Mouse (Mus musculus) hindbrain, embryonic 11.5 days (tissue): ENCODE measurements around the gene Taldo1. TPM values are rescaled to one million over a fixed set of nuclear protein-coding genes. Genes with fewer than 3 reads are reported as not detected.
"Not testable (repeated sequence)": the region's sequence is repeated elsewhere in the genome, so short reads cannot be mapped to it uniquely, and the experiment has no call there.

Source experiments
- ATAC-seq: fragments of 200-750 bp; cut with Nextera tagmentation; 2 replicates; pipeline ENCODE4 v1.8.0; 2017; ENCODE audit warnings: mild to moderate bottlenecking, moderate TSS enrichment, moderate library complexity; ENCODE audit not compliant: low FRiP score
- DNase-seq: peaks from one replicate; pipeline ENCODE4 v3.0.0-alpha.2; 2015; ENCODE audit warnings: low spot score
- H3K27ac ChIP-seq: fragments of 300-500 bp; sonication (generic); 2 replicates; pipeline ENCODE4 v1.5.1; 2014; ENCODE audit warnings: mild to moderate bottlenecking, low read depth, low read length
- H3K27me3 ChIP-seq: fragments of 300-500 bp; sonication (generic); 2 replicates; pipeline ENCODE4 v1.6.1; 2014; ENCODE audit warnings: mild to moderate bottlenecking, low read length, moderate library complexity, mixed read lengths; ENCODE audit not compliant: control insufficient read depth, insufficient read depth
- H3K36me3 ChIP-seq: fragments of 300-500 bp; sonication (generic); 2 replicates; pipeline ENCODE4 v1.6.1; 2014; ENCODE audit warnings: mild to moderate bottlenecking, low read length, moderate library complexity, mixed read lengths; ENCODE audit not compliant: control insufficient read depth, insufficient read depth
- H3K4me1 ChIP-seq: fragments of 300-500 bp; sonication (generic); replicated peaks from 2 replicates; pipeline ENCODE4 v1.6.1; 2014; ENCODE audit warnings: low read length, mixed read lengths; ENCODE audit not compliant: control insufficient read depth, insufficient read depth
- H3K4me2 ChIP-seq: fragments of 300-500 bp; sonication (generic); replicated peaks from 2 replicates; pipeline ENCODE4 v1.6.1; 2014; ENCODE audit warnings: mild to moderate bottlenecking, low read depth, low read length
- H3K4me3 ChIP-seq: fragments of 300-500 bp; sonication (generic); 2 replicates; pipeline ENCODE4 v1.5.1; 2014; ENCODE audit warnings: low read depth, low read length
- H3K9ac ChIP-seq: fragments of 300-500 bp; sonication (generic); 2 replicates; pipeline ENCODE4 v1.6.1; 2014; ENCODE audit warnings: low read depth, low read length
- H3K9me3 ChIP-seq: fragments of 300-500 bp; sonication (generic); 2 replicates; pipeline ENCODE4 v1.6.1; 2016; ENCODE audit warnings: low read length; ENCODE audit not compliant: control insufficient read depth
- WGBS: fragments of 180-500 bp; shearing (Covaris S2); extraction: QIAGEN DNeasy Blood & Tissue Kit; methylation state at CpG from one replicate; pipeline ENCODE4 v1.1.7; 2014; 5-methylcytosine and 5-hydroxymethylcytosine counted together
- polyA plus RNA-seq: library from polyadenylated mRNA; unstranded; fragments of >200 nt; fragmentation: Nextera tagmentation; extraction: Ambion mirVana; gene quantifications from 2 replicates; pipeline ENCODE4 v1.2.1, GENCODE M21; 2014

Gene Taldo1
- polyA plus RNA-seq, 1 experiment from 2014 or later, result 389 TPM

- DNase-seq, H3K4me3 ChIP-seq, H3K9me3 ChIP-seq, H3K4me2 ChIP-seq, H3K27me3 ChIP-seq, H3K9ac ChIP-seq, H3K27ac ChIP-seq, ATAC-seq, H3K36me3 ChIP-seq: not testable (repeated sequence)
- peaks cover 11% of the 10 kb centered on the region for H3K4me1 ChIP-seq
- 86% methylated on average over 3 of the region's 3 CpGs for WGBS
These were observed 54.4 kb downstream of the Taldo1 start for GRCm38 (mm10) chr7:141446374-141446773.

GRCm38 (mm10) chr7:141447110-141447991 is 55.4 kb downstream of the Taldo1 start, which contains the start of gene Rplp2:
Gene Rplp2 (plus strand): TSS chr7:141447370.
- peaks cover 11% of the 10 kb centered on the region for H3K4me1 ChIP-seq
- peak; percentile 93 for DNase-seq
- H3K9me3 ChIP-seq, result no peaks in the 10 kb centered on the region
- peak within 1 kb of the TSS; percentile 55 for H3K4me2 ChIP-seq
- H3K9ac ChIP-seq, result peak within 1 kb of the TSS; percentile 90
- peak within 1 kb of the TSS; percentile 87 for H3K4me3 ChIP-seq
- ATAC-seq, result peak; percentile 90
- no peaks in the 10 kb centered on the region for H3K27me3 ChIP-seq
- WGBS, result under 1% methylated on average over 63 of the region's 63 CpGs
- peak within 1 kb of the TSS; percentile 74 for H3K27ac ChIP-seq
- 0 out of 2 replicates have a peak, but pooled peaks cover 2% of the 10 kb centered on the region for H3K36me3 ChIP-seq

DNA sequence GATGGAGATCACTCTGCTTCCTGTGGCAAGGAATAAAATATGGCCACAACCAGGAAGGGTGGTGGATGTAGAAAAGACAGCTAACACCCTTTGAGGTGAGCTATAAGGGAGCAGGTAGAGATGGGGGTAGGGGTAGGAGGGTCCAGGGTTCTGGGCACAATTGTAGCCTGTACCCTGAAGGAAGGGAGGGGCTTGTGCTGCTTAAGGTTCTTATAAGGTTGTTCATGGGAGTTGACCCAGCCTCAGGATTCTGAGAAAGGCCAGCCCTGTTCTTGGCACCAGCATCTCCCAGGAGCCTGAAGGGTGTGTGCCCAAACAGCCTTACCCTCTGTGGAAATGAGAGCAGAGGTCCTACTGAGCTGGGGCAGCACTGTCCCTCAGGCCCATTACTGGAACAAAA is 59.9 kb downstream of the Taldo1 start:
- H3K27ac ChIP-seq, result no peak overlapping the region
- peaks cover 4% of the 10 kb centered on the region for H3K4me1 ChIP-seq
- no peak overlapping the region for H3K4me2 ChIP-seq
- ATAC-seq (no peak), DNase-seq (no peak)
- 0 out of 2 replicates have a peak, but pooled peaks cover 2% of the 10 kb centered on the region for H3K36me3 ChIP-seq
- H3K9me3 ChIP-seq, result no peaks in the 10 kb centered on the region
- H3K4me3 ChIP-seq, result no peak overlapping the region
- H3K27me3 ChIP-seq, result no peaks in the 10 kb centered on the region
- no peak overlapping the region for H3K9ac ChIP-seq

Other genes starting within 250 kb of the Taldo1 start
- gene Rnh1, start 219.3 kb upstream of the Taldo1 start, polyA plus RNA-seq, result 59.6 and 64.4 TPM in 2 replicates
- gene Hras, start 198.2 kb upstream of the Taldo1 start, polyA plus RNA-seq, result 98.0 and 99.6 TPM in 2 replicates
- 6.2 and 7.8 TPM in 2 replicates for gene Lrrc56, start 198.0 kb upstream of the Taldo1 start, polyA plus RNA-seq
- gene Lmntd2, start 178.1 kb upstream of the Taldo1 start, polyA plus RNA-seq, result 2.3 and 3.3 TPM in 2 replicates
- 36.4 and 37.8 TPM in 2 replicates for gene Rassf7, start 176.3 kb upstream of the Taldo1 start, polyA plus RNA-seq
- 67.1 and 78.6 TPM in 2 replicates for gene Phrf1, start 163.4 kb upstream of the Taldo1 start, polyA plus RNA-seq
- gene Irf7, start 125.7 kb upstream of the Taldo1 start, polyA plus RNA-seq, result 0.77 and 1.1 TPM in 2 replicates
- not detected in 2 replicates for gene Cdhr5, start 115.4 kb upstream of the Taldo1 start, polyA plus RNA-seq
- gene Sct, start 113.1 kb upstream of the Taldo1 start, polyA plus RNA-seq, result 4.8 and 5.1 TPM in 2 replicates
- gene Drd4, start 100.2 kb upstream of the Taldo1 start, polyA plus RNA-seq, result 0.25 and 0.33 TPM in 2 replicates
- 70.0 and 75.9 TPM in 2 replicates for gene Deaf1, start 64.5 kb upstream of the Taldo1 start, polyA plus RNA-seq
- 29.7 and 31.9 TPM in 2 replicates for gene Tmem80, start 64.5 kb upstream of the Taldo1 start, polyA plus RNA-seq
- 2.1 and 2.6 TPM in 2 replicates for gene Eps8l2, start 53.3 kb upstream of the Taldo1 start, polyA plus RNA-seq
- 43.3 and 48.1 TPM in 2 replicates for gene Gatd1, start 21.9 kb downstream of the Taldo1 start, polyA plus RNA-seq
- gene Cend1, start 37.3 kb downstream of the Taldo1 start, polyA plus RNA-seq, result 6.8 and 7.2 TPM in 2 replicates
- 33.9 and 36.6 TPM in 2 replicates for gene Slc25a22, start 45.7 kb downstream of the Taldo1 start, polyA plus RNA-seq
- 8.3 and 8.6 TPM in 2 replicates for gene Pidd1, start 51.8 kb downstream of the Taldo1 start, polyA plus RNA-seq
- gene Rplp2, start 55.2 kb downstream of the Taldo1 start, polyA plus RNA-seq, result 870 and 939 TPM in 2 replicates
- 13.7 and 14.2 TPM in 2 replicates for gene Pnpla2, start 63.0 kb downstream of the Taldo1 start, polyA plus RNA-seq
- 4.4 and 4.5 TPM in 2 replicates for gene Cracr2b, start 68.9 kb downstream of the Taldo1 start, polyA plus RNA-seq
- gene Cd151, start 75.2 kb downstream of the Taldo1 start, polyA plus RNA-seq, result 40.1 and 57.9 TPM in 2 replicates
- 71.5 and 74.0 TPM in 2 replicates for gene Polr2l, start 82.9 kb downstream of the Taldo1 start, polyA plus RNA-seq
- 29.6 and 31.4 TPM in 2 replicates for gene Tspan4, start 83.0 kb downstream of the Taldo1 start, polyA plus RNA-seq
- 24.1 and 28.8 TPM in 2 replicates for gene Chid1, start 147.7 kb downstream of the Taldo1 start, polyA plus RNA-seq
- 67.1 and 77.4 TPM in 2 replicates for gene Ap2a2, start 170.0 kb downstream of the Taldo1 start, polyA plus RNA-seq